In the genomic region with DNA sequence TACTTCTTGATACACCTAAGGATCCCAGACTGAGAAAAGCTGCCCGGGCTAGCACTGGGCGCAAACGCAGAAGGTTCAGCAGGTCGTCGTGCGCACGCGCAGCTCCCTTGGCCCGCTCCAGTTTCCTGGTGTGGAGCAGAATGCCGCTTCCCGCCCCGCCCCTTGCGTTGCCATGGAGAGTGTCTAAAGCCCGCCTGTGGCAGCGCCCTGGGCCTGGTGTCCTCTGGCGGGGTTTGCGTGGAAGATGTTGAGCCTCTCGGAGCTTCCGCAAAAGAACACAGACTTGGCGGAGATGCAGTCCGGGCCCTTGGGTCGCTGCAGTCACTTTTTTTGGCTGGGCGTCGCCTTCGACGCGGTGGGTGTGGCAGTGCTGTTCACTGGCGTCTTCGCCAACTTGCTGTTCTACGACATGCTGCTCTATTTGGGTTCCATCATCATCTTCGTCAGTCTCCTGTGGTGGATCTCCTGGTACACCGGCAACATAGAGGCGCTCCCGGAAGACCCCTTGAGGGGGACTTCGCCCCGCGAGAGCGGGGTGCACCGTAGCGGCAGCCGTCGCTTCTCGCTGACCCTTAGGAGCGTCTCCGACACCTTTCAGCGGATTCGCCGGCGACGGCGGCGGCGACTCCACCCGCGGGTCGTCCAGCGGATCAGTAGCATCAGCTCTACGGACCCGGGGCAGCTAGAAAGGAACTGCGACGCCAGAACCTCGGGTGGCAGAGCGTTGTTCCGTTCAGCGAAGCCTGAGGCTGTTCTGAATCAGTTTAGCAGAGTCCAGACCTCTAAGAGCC, we compare ENCODE assay signal across 9 mouse cellular contexts. TPM values are rescaled to one million over a fixed set of nuclear protein-coding genes. Genes with fewer than 3 reads are reported as not detected.
DNase-seq lines count a peak whose midpoint lies in the region; ATAC-seq and TF ChIP-seq lines count a peak whose summit lies in the region.
"Had no signal": no experiment of that assay in that cellular context is flagged by ENCODE, and none has a peak within 500 bp of the region (broad histone marks: within the 10 kb centered on the region; RNA-seq: fewer than 3 reads in every experiment).

No protein-coding gene starts in this region.

- no peak overlapping the region for H3K27ac ChIP-seq in heart, embryonic 12.5 days (ENCODE audit: poor library complexity, severe bottlenecking)
- no peak overlapping the region for H3K27ac ChIP-seq in kidney, embryonic 16.5 days (ENCODE audit: low read length)

- WGBS in heart, embryonic 12.5 days: 1% methylated on average over 65 of the region's 65 CpGs
- WGBS in kidney, embryonic 16.5 days: under 1% methylated on average over 65 of the region's 65 CpGs

- peaks cover 11% of the 10 kb centered on the region for H3K4me1 ChIP-seq in erythroblast, embryonic 14.5 days (ENCODE audit: control insufficient read depth)
- H3K4me1 ChIP-seq in heart, embryonic 12.5 days (replicated peaks): peaks cover 5% of the 10 kb centered on the region; the same call in 1 of the 2 replicates
- H3K4me1 ChIP-seq in kidney, embryonic 16.5 days (ENCODE audit: insufficient read depth, low read length): 0 out of 2 replicates have a peak, but pooled peaks cover 2% of the 10 kb centered on the region

- no peak for TF ChIP-seq CTCF in C2C12 (IDR thresholded peaks at IDR 0.05; ENCODE audit: control insufficient read depth, insufficient read depth, insufficient read length)

- DNase-seq in brain, embryonic 18.5 days (ENCODE audit: low read depth, low spot score): peak; percentile 81
- peak; percentile 94 for DNase-seq in liver
- peak; percentile 95 to 96 for DNase-seq in monocyte, adult 2 months (ENCODE audit: low read depth in 1 of 2, low spot score in 2 of 2)
- peak; percentile 75 to 77 for DNase-seq in spleen, postnatal 14 days (ENCODE audit: low spot score in 2 of 2)

- H3K4me3 ChIP-seq in C2C12 (ENCODE audit: insufficient read depth, poor library complexity, severe bottlenecking): peak overlapping the region; percentile 32
- H3K4me3 ChIP-seq in erythroblast, embryonic 14.5 days (replicated peaks): peak overlapping the region; percentile 67
- H3K4me3 ChIP-seq in heart, embryonic 12.5 days: peak overlapping the region; percentile 66
- peak overlapping the region; percentile 72 for H3K4me3 ChIP-seq in kidney, embryonic 16.5 days (ENCODE audit: low read length)

- ATAC-seq in heart, embryonic 12.5 days (ENCODE audit: insufficient number of reproducible peaks, low FRiP score): peak; percentile 97
- ATAC-seq in kidney, embryonic 16.5 days (ENCODE audit: low FRiP score, low TSS enrichment): peak; percentile 100
- ATAC-seq: Patski had no signal

- peak overlapping the region; percentile 28 for H3ac ChIP-seq in C2C12 (ENCODE audit: control insufficient read depth, insufficient read length, low read depth)

- no peaks in the 10 kb centered on the region for H3K79me3 ChIP-seq in C2C12 (ENCODE audit: low read depth)

- H3K79me2 ChIP-seq in C2C12 (ENCODE audit: control insufficient read depth, insufficient read depth): no peaks in the 10 kb centered on the region

- H3K9ac ChIP-seq in heart, embryonic 12.5 days: peak overlapping the region; percentile 76
- H3K9ac ChIP-seq in kidney, embryonic 16.5 days (replicated peaks; ENCODE audit: low read length): peak overlapping the region; percentile 73

- no peaks in the 10 kb centered on the region for H3K27me3 ChIP-seq in C2C12 (ENCODE audit: control insufficient read depth, insufficient read depth, insufficient read length)
- H3K27me3 ChIP-seq in erythroblast, embryonic 14.5 days (ENCODE audit: control insufficient read depth): peaks cover 13% of the 10 kb centered on the region
- H3K27me3 ChIP-seq in heart, embryonic 12.5 days (replicated peaks): no peaks in the 10 kb centered on the region
- H3K27me3 ChIP-seq in kidney, embryonic 16.5 days (ENCODE audit: insufficient read depth, low read length): no peaks in the 10 kb centered on the region

- H3K4me2 ChIP-seq in heart, embryonic 12.5 days: peak overlapping the region; percentile 99
- H3K4me2 ChIP-seq in kidney, embryonic 16.5 days (replicated peaks; ENCODE audit: low read depth, low read length): peak overlapping the region; percentile 98

- no peaks in the 10 kb centered on the region for H3K9me3 ChIP-seq in erythroblast, embryonic 14.5 days (ENCODE audit: control insufficient read depth, low read length)
- H3K9me3 ChIP-seq in heart, embryonic 12.5 days (replicated peaks): no peaks in the 10 kb centered on the region
- H3K9me3 ChIP-seq in kidney, embryonic 16.5 days (ENCODE audit: low read length): no peaks in the 10 kb centered on the region

- H3K36me3 ChIP-seq in C2C12 (ENCODE audit: control insufficient read depth, insufficient read depth): no peaks in the 10 kb centered on the region
- H3K36me3 ChIP-seq in erythroblast, embryonic 14.5 days (ENCODE audit: control insufficient read depth): no peaks in the 10 kb centered on the region
- no peaks in the 10 kb centered on the region for H3K36me3 ChIP-seq in heart, embryonic 12.5 days
- no peaks in the 10 kb centered on the region for H3K36me3 ChIP-seq in kidney, embryonic 16.5 days (ENCODE audit: insufficient read depth, low read length)

TF ChIP-seq in C2C12, 6 proteins besides CTCF, POLR2A, EP300 and RAD21:
- TF ChIP-seq MYOD1 (IDR thresholded peaks at IDR 0.05; ENCODE audit: control insufficient read depth, insufficient read length, low read depth) (no peak), CEBPB (IDR thresholded peaks at IDR 0.05; ENCODE audit: low read depth) (no peak), FOSL1 (IDR thresholded peaks at IDR 0.05; ENCODE audit: insufficient read depth, low read length, poor library complexity, severe bottlenecking) (no peak), USF1 (IDR thresholded peaks at IDR 0.05; ENCODE audit: low read depth) (no peak), MYOG (IDR thresholded peaks at IDR 0.05; ENCODE audit: control insufficient read depth, extremely low read depth, insufficient read length) (no peak), MAX (IDR thresholded peaks at IDR 0.05) (no peak)
TF ChIP-seq in C2C12: peak in this region for 0.

RNA-seq across cellular contexts. Expression of a gene that starts 23.8 kb away (rescaled TPM):
- polyA plus RNA-seq in C2C12 (2012; fragmentation: generic; extraction: Trizol): not detected
- not detected in 2 replicates for polyA plus RNA-seq in erythroblast, embryonic 14.5 days (2012)
- polyA plus RNA-seq in heart, embryonic 12.5 days (2016; fragmentation: Nextera tagmentation; extraction: Ambion mirVana): 0.18 TPM in 1 of 2 replicates, not detected in the other
- polyA plus RNA-seq in kidney, embryonic 16.5 days (2015; fragmentation: Nextera tagmentation; extraction: Ambion mirVana): 0.35 TPM in 1 of 2 replicates, not detected in the other
- polyA plus RNA-seq: Patski had no signal

RNA-seq across cellular contexts. Expression of a gene that starts 25.9 kb away (rescaled TPM):
- polyA plus RNA-seq in C2C12 (2012; fragmentation: generic; extraction: Trizol): 44.3 TPM
- 0.38 and 0.41 TPM in 2 replicates for polyA plus RNA-seq in erythroblast, embryonic 14.5 days (2012)
- 61.0 and 63.6 TPM in 2 replicates for polyA plus RNA-seq in heart, embryonic 12.5 days (2016; fragmentation: Nextera tagmentation; extraction: Ambion mirVana)
- polyA plus RNA-seq in kidney, embryonic 16.5 days (2015; fragmentation: Nextera tagmentation; extraction: Ambion mirVana): 63.8 and 69.8 TPM in 2 replicates

Comparison
In these comparisons a context has a peak if more than half of its experiments do, and no peak if none do; other contexts are left out.
1. RNA of a gene that starts 25.9 kb away (polyA plus RNA-seq): 63.8 to 69.8 TPM in kidney, embryonic 16.5 days, 61.0 to 63.6 TPM in heart, embryonic 12.5 days and 44.3 TPM in C2C12 (single experiment); 0.38 to 0.41 TPM in erythroblast, embryonic 14.5 days; every median in the first group is over 10 times any median in the second.
2. Peak in every context shown above with its lines, with median percentiles within 50 percentile points of each other: H3K4me3 ChIP-seq and DNase-seq.